Mouse (Mus musculus) urinary bladder, postnatal 25 days (tissue): ENCODE measurements at regions not wholly inside any gene's neighbourhood (a gene's known extent, or its start where the extent isn't known, plus 50 kb on each side); places are given as distances from the start of the nearest gene placed in this dataset.
A peak's percentile ranks its signal among the peaks of the same experiment; 100 is the strongest.
"Not testable (repeated sequence)": the region's sequence is repeated elsewhere in the genome, so short reads cannot be mapped to it uniquely, and the experiment has no call there.

Source experiments
- DNase-seq: peaks from one replicate; pipeline ENCODE4 v3.0.0; 2022; ENCODE audit warnings: low spot score

DNA sequence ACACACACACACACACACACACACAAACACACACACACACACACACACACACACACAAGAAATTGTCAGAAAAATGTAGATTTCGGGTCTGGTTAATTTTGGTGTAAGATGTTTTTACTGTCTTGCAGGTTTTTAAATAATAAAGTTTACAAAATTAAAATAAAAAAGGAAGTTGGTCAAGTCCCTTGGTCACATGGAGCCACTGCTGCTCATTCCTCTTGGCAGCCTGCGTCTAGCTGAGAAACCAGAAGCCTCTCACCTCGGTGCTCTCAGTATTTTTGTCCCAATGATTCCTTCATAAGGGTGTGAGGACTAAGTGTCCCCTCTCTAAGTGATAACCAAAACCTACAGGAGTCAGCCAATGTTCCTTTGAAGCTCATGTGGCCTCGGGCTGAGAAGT, 76.8 kb upstream of the Smg1 start:
- DNase-seq = no peak

DNA sequence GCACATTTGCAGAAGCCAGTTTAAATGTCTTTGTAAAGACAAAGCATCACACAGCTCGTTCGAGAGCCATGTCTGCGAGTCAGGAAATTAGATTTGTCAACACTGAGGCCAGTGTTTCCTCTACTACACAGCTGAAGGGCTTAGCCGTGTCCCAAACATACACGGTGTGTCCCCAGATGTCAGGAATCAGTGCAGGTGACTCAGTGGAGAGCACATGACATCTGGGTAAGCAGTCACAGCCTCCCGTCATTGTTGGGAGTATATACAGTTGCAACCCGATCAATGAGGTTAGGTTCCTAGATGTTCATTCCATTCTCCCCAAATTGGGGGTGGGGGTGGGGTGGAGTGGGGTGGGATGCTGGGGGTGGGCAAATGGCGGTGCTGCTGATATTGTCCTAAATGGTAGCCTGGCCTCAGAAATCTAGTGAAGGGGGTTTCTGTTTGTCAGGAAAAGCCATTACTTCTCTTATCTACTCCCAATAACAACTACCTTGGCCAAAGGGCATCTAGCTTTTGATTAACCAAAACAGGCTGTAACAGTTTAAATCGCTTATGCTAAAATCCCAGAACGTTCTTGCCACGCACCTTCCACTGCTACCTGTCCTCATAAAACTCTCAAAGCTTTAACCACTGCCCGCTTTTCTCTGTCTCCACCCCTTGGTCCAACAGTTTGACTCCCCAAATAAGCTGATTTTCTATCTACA, 75.1 kb upstream of the Smg1 start:
- DNase-seq = no peak

DNA sequence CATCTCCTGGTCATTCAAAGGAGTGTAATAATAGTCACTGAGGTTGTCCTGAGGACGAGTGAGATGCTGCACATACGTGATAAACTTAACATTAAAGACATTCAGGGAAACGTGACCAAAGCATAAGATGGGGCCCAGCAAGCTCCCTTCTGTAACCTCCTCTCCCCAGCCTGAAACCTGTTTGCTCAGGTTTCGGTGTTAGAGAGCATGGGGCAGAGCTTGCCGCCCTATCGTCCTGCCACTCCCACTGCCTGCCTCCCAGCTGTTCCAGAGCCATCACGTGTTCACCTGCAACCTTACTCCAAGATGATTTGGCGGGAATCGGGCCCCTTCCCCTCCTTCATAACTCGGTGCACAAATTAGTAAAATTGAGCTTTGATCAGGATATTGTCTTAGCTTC, 71.4 kb upstream of the Smg1 start:
- not testable (repeated sequence) for DNase-seq

DNA sequence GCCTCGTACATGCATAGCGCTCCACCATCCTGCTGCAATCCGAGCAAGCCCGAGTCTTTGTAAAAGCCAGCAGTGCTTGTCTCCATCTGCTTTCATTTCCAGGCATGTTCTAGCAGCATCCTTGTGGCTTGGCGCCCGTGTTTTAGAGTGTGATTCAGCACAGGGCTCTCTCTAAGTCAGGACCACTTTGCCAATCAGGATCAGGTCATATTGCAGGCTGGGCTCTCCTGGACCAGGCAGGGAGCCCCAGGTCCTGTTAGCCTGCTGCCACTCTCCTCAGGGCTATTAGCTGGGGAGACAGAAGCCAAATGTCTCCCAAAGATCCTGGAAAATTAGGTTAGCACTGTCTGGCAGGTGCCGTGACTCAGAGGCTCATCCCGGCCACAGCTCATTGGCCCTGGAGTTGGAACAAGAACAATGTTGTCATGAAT, 70.8 kb upstream of the Smg1 start:
- no peak for DNase-seq

DNA sequence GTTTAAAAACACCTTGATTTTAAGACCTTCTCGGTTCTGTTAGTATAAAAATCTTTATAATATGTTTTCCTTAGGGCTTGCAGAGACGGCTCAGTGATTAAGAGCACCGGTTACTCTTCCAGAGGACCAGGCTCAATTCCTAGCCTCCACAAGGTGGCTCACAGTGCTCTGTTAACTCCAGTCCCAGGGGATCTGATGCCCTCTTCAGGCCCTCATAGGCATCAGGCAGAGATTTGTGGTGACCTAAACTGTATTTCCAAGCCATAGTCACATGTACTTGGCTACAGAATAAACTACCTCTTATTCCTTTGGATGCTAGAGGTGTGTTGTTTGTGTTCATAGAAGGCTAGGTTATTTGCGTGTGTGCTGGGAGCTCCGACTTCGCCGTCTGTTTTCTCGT, 70.3 kb upstream of the Smg1 start:
- DNase-seq = no peak

DNA sequence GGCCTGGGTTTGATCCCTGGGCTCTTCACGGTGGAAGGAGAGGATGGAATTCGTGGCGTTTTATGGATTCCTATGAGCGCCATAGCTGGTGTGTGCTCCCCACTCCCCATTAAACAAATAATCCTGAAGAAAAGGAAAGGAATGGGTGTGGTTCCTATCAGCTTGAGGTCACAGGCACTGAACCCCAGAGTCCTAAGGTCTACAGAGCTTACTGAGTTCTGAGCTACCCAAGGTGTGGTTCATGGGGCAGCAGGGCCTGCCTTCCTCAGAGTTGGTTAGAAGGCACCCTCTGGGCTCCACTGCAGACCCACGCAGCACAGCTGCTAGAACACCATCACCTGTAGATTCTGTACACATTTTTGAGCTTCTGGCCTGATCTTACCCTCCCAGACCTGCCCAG, 66.3 kb upstream of the Smg1 start:
- DNase-seq = no peak

DNA sequence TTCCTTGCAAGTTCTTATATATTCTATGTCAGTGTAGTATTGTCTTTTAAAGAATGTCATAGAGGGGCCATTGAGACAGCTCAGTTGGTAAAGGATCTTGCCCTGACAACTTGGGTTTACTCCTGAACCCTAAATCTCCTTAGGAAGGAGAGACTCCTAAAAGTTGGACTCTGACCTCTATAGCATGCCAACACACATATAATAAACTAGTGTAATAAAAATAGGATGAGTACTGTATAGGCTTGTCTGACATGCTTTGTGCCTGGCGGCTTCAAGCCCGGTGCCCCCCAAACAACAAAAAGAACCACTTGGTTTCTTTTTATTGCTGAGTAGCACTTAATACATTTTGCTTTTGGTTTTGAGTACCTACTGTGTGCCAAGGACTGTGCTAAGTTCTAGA, 65.4 kb upstream of the Smg1 start:
- no peak for DNase-seq

DNA sequence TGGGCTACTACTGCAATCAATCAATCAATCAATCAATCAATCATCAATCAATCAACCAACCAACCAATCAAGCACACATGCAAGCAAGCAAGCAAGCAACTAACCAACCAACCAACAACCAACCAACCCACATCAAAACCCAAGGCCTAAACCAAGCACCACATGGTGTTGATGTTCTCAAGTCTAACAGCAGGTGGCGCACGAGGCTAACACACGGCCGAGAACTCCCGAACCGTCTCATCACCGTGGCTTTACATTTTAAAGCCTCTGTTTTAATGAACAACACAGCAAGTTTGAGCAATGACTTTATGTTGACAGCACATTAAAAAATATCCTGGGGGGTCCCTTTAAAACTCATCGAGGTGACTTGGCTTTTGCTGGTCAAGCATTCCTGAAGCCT, 61.3 kb upstream of the Smg1 start:
- DNase-seq = peak; percentile 83

DNA sequence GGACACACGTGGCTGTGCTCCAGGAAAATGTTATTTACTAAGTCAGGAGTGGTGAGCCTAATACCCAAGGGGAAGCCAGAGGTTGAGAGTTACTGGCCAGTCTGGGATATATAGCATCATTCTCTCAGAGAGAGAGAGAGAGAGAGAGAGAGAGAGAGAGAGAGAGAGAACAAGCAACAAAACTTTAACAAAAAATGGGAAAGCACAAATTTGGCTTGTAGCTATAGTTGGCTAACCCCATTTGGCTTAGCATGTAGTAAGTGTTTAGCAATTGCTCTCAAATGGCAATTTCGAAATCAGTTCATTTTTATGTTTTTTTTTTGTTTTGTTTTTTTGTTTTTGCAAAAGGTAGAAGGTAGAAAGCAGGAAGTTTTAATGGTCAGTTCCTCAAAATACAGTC, 60.9 kb upstream of the Smg1 start:
- DNase-seq = no peak

DNA sequence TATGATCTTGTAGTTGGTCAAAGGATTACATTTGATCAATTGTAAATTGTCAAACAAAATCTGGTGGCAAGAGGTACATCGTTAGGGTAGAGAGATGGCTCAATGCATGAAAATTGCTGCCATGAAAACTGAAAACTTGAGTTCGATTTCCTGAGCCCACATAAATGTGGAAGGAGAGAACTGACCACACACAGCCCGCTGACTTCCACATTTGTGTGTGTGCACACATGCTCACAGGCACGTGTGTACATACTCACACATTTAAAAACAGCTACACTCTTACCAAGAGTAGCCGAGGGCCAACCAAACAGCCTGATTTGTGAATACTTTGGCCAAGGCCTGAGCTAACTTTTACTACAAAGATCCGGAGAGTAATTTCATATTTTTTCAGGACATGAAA, 60.5 kb upstream of the Smg1 start:
- no peak for DNase-seq

DNA sequence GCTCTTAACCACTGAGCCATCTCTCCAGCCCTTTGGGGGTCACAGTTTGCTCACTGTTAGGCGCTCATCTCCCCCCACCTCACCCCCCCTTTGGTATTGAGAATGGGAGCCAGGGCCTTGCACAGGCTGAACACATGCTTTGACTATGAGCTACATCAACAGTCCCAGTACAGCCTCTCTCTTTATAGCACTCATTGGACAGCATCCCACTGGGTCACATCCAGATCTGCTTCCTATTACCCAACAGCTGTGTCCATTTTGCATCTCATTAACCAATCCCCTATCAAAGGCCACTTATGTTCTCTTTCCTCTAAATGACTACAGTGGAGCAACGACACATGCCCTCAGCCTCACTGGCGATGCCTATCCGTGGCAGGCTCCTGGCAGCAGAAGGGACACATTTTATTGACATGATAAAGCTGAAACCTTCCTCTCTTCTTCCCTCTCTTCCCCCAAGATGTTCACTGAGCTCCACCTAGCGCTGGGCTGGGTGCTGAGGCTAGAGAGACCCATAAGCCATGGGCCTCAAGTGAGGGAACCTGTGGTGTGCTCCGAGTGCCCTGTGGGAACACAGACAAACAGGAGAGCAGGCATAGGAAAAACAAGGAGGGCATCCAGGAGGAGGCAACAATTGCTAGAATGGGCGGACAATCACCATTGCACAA, 57.3 kb upstream of the Smg1 start:
- no peak for DNase-seq

DNA sequence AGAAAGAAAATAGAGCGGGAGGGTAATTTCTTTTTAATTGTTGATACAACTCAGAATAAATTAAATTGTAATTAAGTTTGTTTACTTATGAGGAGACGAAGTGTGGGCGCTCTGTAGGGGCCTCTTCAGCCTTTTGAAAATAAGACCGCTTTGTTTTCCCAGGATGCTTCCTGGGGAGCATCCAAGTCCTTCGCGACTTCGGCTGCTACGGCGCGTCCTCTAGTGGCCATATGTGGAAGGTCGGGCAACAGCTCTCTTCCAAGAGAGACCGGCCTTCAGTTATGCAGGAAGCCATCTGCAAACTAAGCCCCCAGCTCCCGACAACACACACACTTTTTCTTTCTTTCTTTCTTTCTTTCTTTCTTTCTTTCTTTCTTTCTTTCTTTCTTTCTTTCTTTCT, 54.1 kb upstream of the Smg1 start:
- DNase-seq = peak; percentile 86

DNA sequence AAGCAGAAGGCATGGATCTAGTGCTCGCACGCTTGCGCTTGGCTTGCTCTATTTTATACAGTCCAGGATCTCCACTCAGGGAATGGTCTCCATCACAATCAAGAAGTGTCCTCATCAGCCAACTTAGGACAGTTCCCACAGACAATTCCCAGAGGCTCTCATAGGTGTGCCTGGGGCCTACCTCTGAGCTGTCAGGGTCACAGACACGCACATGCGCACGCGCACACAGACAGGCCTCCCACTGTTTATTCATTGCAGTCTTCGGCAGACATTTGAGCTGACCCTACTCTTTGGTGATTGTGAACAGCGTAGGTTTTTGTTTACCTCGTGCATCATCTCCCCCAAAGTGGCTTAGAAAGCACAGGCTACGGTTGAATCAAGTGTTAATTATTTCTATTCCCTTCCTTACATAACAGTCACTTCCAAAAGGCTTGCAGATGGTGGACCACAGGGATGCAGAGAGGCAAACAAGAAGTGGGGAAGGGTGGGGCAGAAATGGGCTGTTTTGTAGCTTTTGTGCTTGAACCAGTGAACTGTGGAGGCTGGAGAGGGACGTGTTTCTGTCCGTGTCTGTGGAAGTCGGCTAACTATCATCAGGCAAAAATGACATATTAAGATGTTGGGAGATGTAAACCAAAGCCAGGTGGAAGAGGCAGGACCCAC, 53.5 kb upstream of the Smg1 start:
- no peak for DNase-seq

DNA sequence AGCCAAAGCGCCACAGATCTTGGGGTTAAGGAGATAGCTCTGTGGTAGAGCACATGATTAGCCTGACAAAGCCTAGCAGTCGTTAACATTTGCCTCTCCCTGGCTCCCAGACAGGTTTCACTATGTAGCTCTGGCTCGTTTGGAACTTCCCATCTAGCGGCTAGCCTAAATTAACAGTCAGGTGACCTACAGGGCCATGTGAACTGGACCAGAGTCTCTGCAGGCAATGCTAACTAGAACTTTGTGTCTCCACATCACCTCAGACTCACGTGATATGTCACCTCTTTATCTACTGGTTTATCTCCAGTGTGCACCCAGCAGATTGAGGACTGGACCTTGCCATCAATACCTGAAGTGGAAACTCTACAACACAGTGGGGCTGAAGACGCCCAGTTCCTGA, 52.4 kb upstream of the Smg1 start:
- no peak for DNase-seq

DNA sequence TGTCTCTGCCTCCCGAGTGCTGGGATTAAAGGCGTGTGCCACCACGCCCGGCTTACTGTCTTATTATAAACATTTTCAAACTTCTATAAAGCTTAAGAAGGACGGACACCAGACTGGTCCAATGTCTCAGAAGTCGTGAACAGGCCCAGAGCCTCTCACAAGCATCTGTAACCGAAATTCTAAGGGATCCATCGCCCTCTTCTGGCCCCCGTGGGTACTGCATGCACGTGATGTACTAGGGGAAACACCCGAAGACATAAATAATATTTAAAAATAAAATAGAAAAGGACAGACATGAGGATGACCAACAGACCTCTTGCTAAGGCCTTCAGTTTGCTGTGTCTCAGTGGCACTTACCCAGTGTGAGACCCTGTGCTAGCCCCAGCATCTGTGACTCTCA, 51.8 kb upstream of the Smg1 start:
- DNase-seq = no peak

DNA sequence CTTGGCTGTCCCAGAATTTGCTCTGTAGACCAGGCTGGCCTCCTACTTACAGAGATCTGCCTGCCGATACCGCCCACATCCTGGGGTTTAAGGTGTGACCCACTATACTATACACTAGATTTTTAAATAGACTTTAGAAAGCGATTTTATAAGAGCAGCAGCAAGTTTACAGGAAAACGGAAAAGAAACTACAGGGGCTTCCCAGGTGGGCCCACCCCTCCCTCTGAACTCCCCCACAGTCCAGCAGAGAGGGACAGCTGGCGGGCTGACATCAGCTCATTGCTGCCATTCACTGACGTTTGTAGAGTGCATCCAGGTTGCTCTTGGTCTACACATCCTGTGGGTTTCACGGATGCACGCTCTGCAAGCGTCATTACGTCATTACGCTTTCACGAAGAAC, 51.2 kb upstream of the Smg1 start:
- DNase-seq = no peak
